Mouse (Mus musculus): ENCODE measurements around the gene Gtf2a2.

DNA sequence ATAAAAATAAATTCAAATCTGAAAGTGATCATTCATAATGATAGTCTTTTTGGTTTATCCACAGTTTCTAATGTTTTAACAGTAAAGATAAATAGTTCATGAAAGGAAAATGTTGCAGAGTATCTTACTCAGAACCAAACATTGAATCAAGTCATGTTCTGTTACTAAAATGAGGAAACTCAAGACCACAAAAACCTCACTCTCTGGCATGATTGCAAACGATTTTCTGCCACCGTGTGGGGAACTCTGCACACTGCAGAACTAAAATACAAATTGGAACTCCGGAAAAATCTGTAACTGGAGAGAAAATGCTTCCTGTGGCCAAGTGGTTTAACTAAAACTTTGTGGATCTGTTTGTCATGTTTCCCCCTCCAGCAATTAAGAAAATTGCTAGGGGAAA is 24.8 kb upstream of the Gtf2a2 start:
- no peak for TF ChIP-seq GATA1 (IDR thresholded peaks at IDR 0.05; ENCODE audit: low read length)
- no peak for TF ChIP-seq TAL1 (IDR thresholded peaks at IDR 0.05; ENCODE audit: low read length)
